Mouse (Mus musculus) ES-E14 (cell line): Measurements from ENCODE around the gene Sigirr.

Experiments
- CHD2 ChIP-seq: IDR thresholded peaks from 2 replicates; pipeline ENCODE4 v1.6.1; 2014; ENCODE audit warnings: mild to moderate bottlenecking, low read depth, low read length, inconsistent platforms
- HCFC1 ChIP-seq: IDR thresholded peaks from 2 replicates; pipeline ENCODE4 v1.6.1; 2012; ENCODE audit warnings: low read length, inconsistent platforms, borderline replicate concordance; ENCODE audit not compliant: insufficient read depth
- MAFK ChIP-seq: IDR thresholded peaks from 2 replicates; pipeline ENCODE4 v1.6.1; 2014; ENCODE audit warnings: mild to moderate bottlenecking, low read depth, low read length, inconsistent platforms; ENCODE audit not compliant: insufficient read depth
- ZC3H11A ChIP-seq: IDR thresholded peaks from 2 replicates; pipeline ENCODE4 v1.6.1; 2012; ENCODE audit warnings: low read depth, mild to moderate bottlenecking, inconsistent platforms, low read length, borderline replicate concordance

GRCm38 (mm10) chr7:141096021-141096420, 4.4 kb downstream of the Sigirr start:
- TF ChIP-seq MAFK = no peak
- TF ChIP-seq CHD2 = no peak
- no peak for TF ChIP-seq HCFC1
- TF ChIP-seq ZC3H11A = no peak
